Mouse (Mus musculus): ENCODE data around the gene Hoxa11. TPM values are rescaled to one million over a fixed set of nuclear protein-coding genes. Genes with fewer than 3 reads are reported as not detected.

Hoxa11 gene
- polyA plus RNA-seq, 1 experiment from 2014 or later: not detected

DNA sequence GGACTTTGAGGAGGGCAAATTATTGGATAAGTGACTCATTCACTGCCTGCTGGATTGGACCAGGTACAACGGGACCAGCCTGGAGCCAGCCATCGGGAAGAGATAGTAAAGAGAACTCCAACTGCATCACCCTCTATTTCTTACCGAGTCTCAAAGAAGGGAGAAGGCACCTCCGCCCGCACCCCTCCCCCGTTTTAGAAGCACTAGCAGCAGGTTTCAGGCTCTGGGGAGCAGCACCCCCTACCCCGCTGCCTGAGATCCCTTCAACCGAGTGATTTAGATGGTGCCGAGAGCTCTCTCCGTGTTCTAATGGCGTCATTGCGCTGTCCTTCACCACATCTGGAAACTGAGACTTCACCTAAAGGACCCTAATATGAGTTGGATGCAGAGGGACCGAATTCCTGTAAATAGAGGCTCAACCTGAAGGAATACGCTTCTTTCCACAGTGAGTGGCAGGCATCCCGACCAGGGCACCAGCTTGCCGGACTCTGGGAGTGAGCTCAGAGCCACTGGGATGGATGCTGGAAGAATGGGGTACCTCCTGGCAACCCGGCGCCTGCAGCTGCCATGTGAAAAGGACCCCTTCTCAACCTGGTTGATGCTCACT, 19.8 kb upstream of the Hoxa11 start:
- Histone ChIP-seq H3K27ac (ENCODE audit: low read depth) (no peak overlapping the region), H3K9ac (no peak overlapping the region), H3K4me1 (ENCODE audit: insufficient read depth) (no peaks in the 10 kb centered on the region), H3K27me3 (ENCODE audit: insufficient read depth, low read length) (peaks cover 94% of the 10 kb centered on the region), H3K4me2 (no peak overlapping the region), H3K4me3 (ENCODE audit: low read depth, low read length) (no peak overlapping the region), H3K36me3 (ENCODE audit: insufficient read depth) (no peaks in the 10 kb centered on the region), H3K9me3 (ENCODE audit: low read depth, low read length) (no peaks in the 10 kb centered on the region)
- no peak for TF ChIP-seq CTCF (IDR thresholded peaks at IDR 0.05; ENCODE audit: low read depth)
- no peak for ATAC-seq (ENCODE audit: insufficient read depth)
- WGBS: 1% methylated on average over 18 of the region's 18 CpGs
- DNase-seq: no peak

DNA sequence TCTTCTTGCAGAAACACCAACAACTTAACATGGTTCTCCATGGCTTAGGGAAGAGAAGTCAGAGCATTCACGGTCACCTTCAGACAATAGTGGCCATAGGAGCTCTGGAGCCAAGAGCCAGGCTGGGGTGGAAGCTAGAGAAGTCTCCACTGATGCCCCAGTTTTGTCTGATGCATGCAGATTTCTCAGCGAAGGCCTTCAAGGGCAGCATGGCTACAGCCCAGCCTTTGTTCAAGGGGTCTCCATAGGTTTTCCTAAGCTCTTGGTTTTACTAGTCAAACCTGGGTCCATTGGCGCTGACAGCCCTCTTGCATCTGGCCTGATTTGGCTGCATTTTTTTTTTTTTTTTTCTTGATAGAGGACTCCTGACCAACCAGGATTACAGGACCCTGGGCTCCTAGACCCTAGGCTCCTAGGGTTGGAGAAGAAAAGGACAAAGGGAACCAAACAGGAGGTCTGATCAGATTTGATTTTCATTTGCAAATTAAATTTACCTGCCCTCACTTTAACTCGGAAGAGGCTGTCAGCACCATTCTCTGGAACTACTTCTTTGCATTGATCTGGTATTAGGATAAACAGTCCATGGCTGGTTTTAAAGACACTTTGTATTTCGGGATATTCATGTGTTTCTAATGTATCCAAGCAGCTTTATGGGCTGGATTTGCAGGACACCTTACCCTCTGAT, 18.6 kb upstream of the Hoxa11 start:
- no peaks in the 10 kb centered on the region for H3K9me3 ChIP-seq (ENCODE audit: low read depth, low read length)
- H3K9ac ChIP-seq: no peak overlapping the region
- no peak for DNase-seq
- H3K4me1 ChIP-seq (ENCODE audit: insufficient read depth): no peaks in the 10 kb centered on the region
- TF ChIP-seq CTCF (IDR thresholded peaks at IDR 0.05; ENCODE audit: low read depth): no peak
- no peak overlapping the region for H3K4me2 ChIP-seq
- no peaks in the 10 kb centered on the region for H3K36me3 ChIP-seq (ENCODE audit: insufficient read depth)
- H3K4me3 ChIP-seq (ENCODE audit: low read depth, low read length): no peak overlapping the region
- peaks cover 92% of the 10 kb centered on the region for H3K27me3 ChIP-seq (ENCODE audit: insufficient read depth, low read length)
- WGBS: 6% methylated on average over 5 of the region's 5 CpGs
- no peak for ATAC-seq (ENCODE audit: insufficient read depth)
- no peak overlapping the region for H3K27ac ChIP-seq (ENCODE audit: low read depth)

DNA sequence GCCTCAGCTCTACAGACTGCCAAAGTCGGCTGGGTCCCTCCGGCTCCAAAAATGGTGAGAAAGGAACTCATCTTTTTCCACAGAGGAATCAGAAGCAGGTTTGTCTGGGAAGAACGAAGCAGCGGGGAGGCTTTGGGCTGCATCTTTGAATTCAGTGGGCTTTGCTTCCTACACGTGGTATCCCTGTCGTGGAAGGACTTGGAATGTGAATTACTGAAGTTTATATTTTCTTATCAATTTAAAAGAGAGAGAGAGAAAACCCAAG, 17.6 kb upstream of the Hoxa11 start:
- no peak for DNase-seq
- H3K36me3 ChIP-seq (ENCODE audit: insufficient read depth): no peaks in the 10 kb centered on the region
- peaks cover 92% of the 10 kb centered on the region for H3K27me3 ChIP-seq (ENCODE audit: insufficient read depth, low read length)
- no peak for ATAC-seq (ENCODE audit: insufficient read depth)
- WGBS: 2% methylated on average over 6 of the region's 6 CpGs
- H3K4me3 ChIP-seq (ENCODE audit: low read depth, low read length): no peak overlapping the region
- no peak overlapping the region for H3K9ac ChIP-seq
- no peaks in the 10 kb centered on the region for H3K4me1 ChIP-seq (ENCODE audit: insufficient read depth)
- H3K4me2 ChIP-seq: no peak overlapping the region
- H3K9me3 ChIP-seq (ENCODE audit: low read depth, low read length): no peaks in the 10 kb centered on the region
- no peak overlapping the region for H3K27ac ChIP-seq (ENCODE audit: low read depth)
- TF ChIP-seq CTCF (IDR thresholded peaks at IDR 0.05; ENCODE audit: low read depth): no peak

- 2% methylated on average over 24 of the region's 24 CpGs for WGBS
Observed at GRCm38 (mm10) chr6:52262463-52263320, 17.1 kb upstream of the Hoxa11 start.

DNA sequence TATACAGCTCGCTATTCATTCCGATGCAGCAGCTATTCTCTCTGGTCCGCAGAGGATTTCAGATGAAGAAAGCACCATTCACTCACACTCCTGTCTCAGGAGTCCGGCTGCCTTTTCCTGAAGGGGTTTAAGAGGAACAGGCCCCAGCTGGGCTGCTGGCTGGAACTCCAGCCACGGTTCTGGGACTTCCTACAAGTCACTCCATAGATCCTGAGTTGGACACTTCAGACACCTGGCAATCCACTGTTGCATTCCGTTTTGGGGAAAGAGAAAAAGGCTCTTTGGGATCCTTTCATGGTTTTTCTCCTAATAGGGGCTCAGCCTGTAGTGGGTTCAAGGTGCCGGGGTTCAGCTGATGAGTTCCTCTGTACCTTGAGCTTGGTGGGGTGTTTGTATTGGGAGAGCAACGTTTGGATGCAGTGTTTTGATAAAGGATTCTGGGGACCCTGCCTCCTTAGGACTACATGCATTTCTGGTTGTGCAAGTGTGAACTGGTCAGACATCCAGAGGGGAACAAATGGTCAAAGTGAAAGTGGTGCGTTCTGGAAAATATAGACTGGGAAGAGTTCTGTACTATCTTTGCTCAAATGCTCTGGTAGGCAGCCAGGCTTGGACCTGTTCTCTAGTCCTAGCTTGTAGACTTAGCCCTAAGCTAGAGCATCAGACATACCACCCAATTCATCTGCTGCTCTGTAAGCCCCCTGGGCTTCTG, 16.3 kb upstream of the Hoxa11 start:
- 3% methylated on average over 9 of the region's 9 CpGs for WGBS
- H3K4me1 ChIP-seq (ENCODE audit: insufficient read depth): no peaks in the 10 kb centered on the region
- TF ChIP-seq CTCF (IDR thresholded peaks at IDR 0.05; ENCODE audit: low read depth): no peak
- no peaks in the 10 kb centered on the region for H3K36me3 ChIP-seq (ENCODE audit: insufficient read depth)
- ATAC-seq (ENCODE audit: insufficient read depth) (no peak), DNase-seq (peak; percentile 38)
- H3K9me3 ChIP-seq (ENCODE audit: low read depth, low read length): no peaks in the 10 kb centered on the region
- H3K27me3 ChIP-seq (ENCODE audit: insufficient read depth, low read length): peaks cover 91% of the 10 kb centered on the region
- no peak overlapping the region for H3K27ac ChIP-seq (ENCODE audit: low read depth)
- H3K4me2 ChIP-seq: no peak overlapping the region
- no peak overlapping the region for H3K9ac ChIP-seq
- H3K4me3 ChIP-seq (ENCODE audit: low read depth, low read length): no peak overlapping the region

More at GRCm38 (mm10) chr6:52262463-52263320, 17.1 kb upstream of the Hoxa11 start:
- peaks cover 90% of the 10 kb centered on the region for H3K27me3 ChIP-seq (ENCODE audit: insufficient read depth, low read length)
- TF ChIP-seq CTCF (IDR thresholded peaks at IDR 0.05; ENCODE audit: low read depth): no peak
- no peak overlapping the region for H3K9ac ChIP-seq
- H3K4me1 ChIP-seq (ENCODE audit: insufficient read depth): no peaks in the 10 kb centered on the region
- H3K9me3 ChIP-seq (ENCODE audit: low read depth, low read length): no peaks in the 10 kb centered on the region
- peak; percentile 20 for DNase-seq
- no peaks in the 10 kb centered on the region for H3K36me3 ChIP-seq (ENCODE audit: insufficient read depth)
- ATAC-seq (ENCODE audit: insufficient read depth): no peak
- H3K4me2 ChIP-seq: no peak overlapping the region
- no peak overlapping the region for H3K4me3 ChIP-seq (ENCODE audit: low read depth, low read length)
- H3K27ac ChIP-seq (ENCODE audit: low read depth): no peak overlapping the region

DNA sequence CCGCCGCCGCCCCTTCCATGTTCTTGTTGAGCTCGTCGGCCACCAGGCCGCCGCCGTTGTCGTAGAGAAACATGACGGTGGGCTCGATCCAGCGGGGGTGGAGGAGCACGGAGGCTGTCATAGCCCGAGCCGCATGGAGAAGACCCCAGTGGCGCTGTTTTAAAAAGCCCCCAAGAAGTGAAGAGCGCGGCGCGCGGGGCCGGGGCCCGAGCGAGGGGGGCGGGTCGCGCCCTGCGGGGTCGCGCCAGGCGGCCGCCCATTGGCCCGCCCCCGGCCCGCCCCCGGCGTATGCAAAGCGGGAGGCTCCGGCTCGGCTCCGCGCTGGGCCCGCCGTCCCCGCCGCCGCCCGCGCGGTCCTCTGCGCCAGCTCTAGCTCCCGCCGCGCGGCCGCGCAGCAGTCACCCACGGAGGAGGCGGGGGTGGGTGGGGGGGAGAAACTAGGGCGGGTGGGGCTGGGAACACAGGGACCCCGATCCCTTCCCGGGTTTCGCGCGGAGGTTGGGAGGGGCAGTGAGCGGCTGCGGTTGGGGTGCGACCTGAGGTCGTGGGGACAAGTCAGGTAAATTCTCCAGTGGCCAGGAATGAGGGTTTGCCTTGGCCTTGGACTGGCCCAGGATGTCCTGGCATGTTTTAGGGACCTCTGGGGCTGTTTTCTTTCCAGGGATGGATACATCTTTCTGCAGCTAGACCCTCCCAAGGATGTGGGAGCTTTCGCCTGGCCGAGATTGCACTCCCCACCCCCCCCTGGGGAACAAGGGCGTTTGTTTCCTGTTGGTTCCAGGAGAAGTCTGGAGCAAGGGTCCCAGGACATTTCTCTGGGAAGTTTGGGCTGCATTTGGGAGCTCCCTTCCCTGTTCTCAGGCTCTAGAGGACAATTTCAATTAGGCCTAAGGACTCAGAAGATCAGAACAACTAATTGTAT, 15.3 kb upstream of the Hoxa11 start, which contains the start of gene Hoxa13:
Gene Hoxa13 (minus strand): TSS at position 227 of the 922 bp plus-strand sequence.
- DNase-seq (peak; percentile 63), ATAC-seq (ENCODE audit: insufficient read depth) (peak; percentile 82; the same call in 1 of the 2 replicates)
- H3K4me1 ChIP-seq (ENCODE audit: insufficient read depth): no peaks in the 10 kb centered on the region
- no peak for TF ChIP-seq CTCF (IDR thresholded peaks at IDR 0.05; ENCODE audit: low read depth)
- 1% methylated on average over 65 of the region's 72 CpGs for WGBS
- H3K36me3 ChIP-seq (ENCODE audit: insufficient read depth): no peaks in the 10 kb centered on the region
- H3K9ac ChIP-seq: 0 out of 2 replicates have a peak within 1 kb of the TSS, but pooled peaks have one; percentile 17
- H3K27me3 ChIP-seq (ENCODE audit: insufficient read depth, low read length): peaks cover 91% of the 10 kb centered on the region
- H3K4me2 ChIP-seq: peak within 1 kb of the TSS; percentile 67
- no peaks in the 10 kb centered on the region for H3K9me3 ChIP-seq (ENCODE audit: low read depth, low read length)
- peak within 1 kb of the TSS; percentile 38 for H3K4me3 ChIP-seq (ENCODE audit: low read depth, low read length)
- H3K27ac ChIP-seq (ENCODE audit: low read depth): no peak within 1 kb of the TSS
